ENCODE assay signal across 10 mouse cellular contexts in genomic region chr9:58310043-58310660, GRCm38 (mm10). TPM values are rescaled to one million over a fixed set of nuclear protein-coding genes. Genes with fewer than 3 reads are reported as not detected.
A peak's percentile ranks its signal among the peaks of the same experiment; 100 is the strongest.
DNase-seq lines count a peak whose midpoint lies in the region; ATAC-seq and TF ChIP-seq lines count a peak whose summit lies in the region.
"Had no signal": no experiment of that assay in that cellular context is flagged by ENCODE, and none has a peak within 500 bp of the region (broad histone marks: within the 10 kb centered on the region; RNA-seq: fewer than 3 reads in every experiment).

No protein-coding gene starts in this region.

- no peak for TF ChIP-seq POLR2A in kidney, adult 2 months (IDR thresholded peaks at IDR 0.05; ENCODE audit: low read depth, low read length)

- H3K27ac ChIP-seq in embryonic facial prominence, embryonic 12.5 days = no peak overlapping the region
- H3K27ac ChIP-seq in embryonic facial prominence, embryonic 10.5 days (replicated peaks) = no peak overlapping the region
- H3K27ac ChIP-seq in kidney, adult 2 months (ENCODE audit: insufficient read depth, low read depth, low read length) = no peak overlapping the region
- H3K27ac ChIP-seq in left cerebral cortex, adult 2 months = no peak overlapping the region
- H3K27ac ChIP-seq: liver, embryonic 12.5 days; neural tube, embryonic 15.5 days had no signal

- H3K4me1 ChIP-seq in embryonic facial prominence, embryonic 12.5 days = peaks cover 76% of the 10 kb centered on the region
- H3K4me1 ChIP-seq in embryonic facial prominence, embryonic 10.5 days = peaks cover 86% of the 10 kb centered on the region
- no peaks in the 10 kb centered on the region for H3K4me1 ChIP-seq in kidney, adult 2 months (ENCODE audit: control insufficient read depth, insufficient read depth, low read length)

- no peak for ATAC-seq in embryonic facial prominence, embryonic 12.5 days (ENCODE audit: insufficient number of reproducible peaks, insufficient read depth, low FRiP score, low TSS enrichment)
- ATAC-seq: liver, embryonic 12.5 days had no signal

- H3K4me3 ChIP-seq in embryonic facial prominence, embryonic 12.5 days = no peak overlapping the region
- no peak overlapping the region for H3K4me3 ChIP-seq in embryonic facial prominence, embryonic 10.5 days
- peak overlapping the region; percentile 15; the same call in 1 of the 2 replicates for H3K4me3 ChIP-seq in kidney, adult 2 months (ENCODE audit: insufficient read depth, low read depth, low read length)
- H3K4me3 ChIP-seq in left cerebral cortex, adult 2 months = no peak overlapping the region
- H3K4me3 ChIP-seq: liver, embryonic 12.5 days; neural tube, embryonic 15.5 days had no signal

- no peaks in the 10 kb centered on the region for H3K36me3 ChIP-seq in embryonic facial prominence, embryonic 12.5 days
- no peaks in the 10 kb centered on the region for H3K36me3 ChIP-seq in embryonic facial prominence, embryonic 10.5 days (replicated peaks)
- H3K36me3 ChIP-seq in kidney, adult 2 months (ENCODE audit: control insufficient read depth, insufficient read depth, low read length) = no peaks in the 10 kb centered on the region
- H3K36me3 ChIP-seq: liver, embryonic 12.5 days; neural tube, embryonic 15.5 days had no signal

- intact Hi-C loops in left cerebral cortex, adult 2 months (cut with DNase I) = no loop called here

- 75% methylated on average over 14 of the region's 14 CpGs for WGBS in embryonic facial prominence, embryonic 12.5 days
- 83% methylated on average over 14 of the region's 14 CpGs for WGBS in embryonic facial prominence, embryonic 10.5 days
- 79% methylated on average over 14 of the region's 14 CpGs for WGBS in kidney, adult 2 months

- H3K4me2 ChIP-seq in embryonic facial prominence, embryonic 12.5 days (replicated peaks) = peak overlapping the region; percentile 11; the same call in 1 of the 2 replicates
- H3K4me2 ChIP-seq: liver, embryonic 12.5 days; neural tube, embryonic 15.5 days had no signal

- H3K9ac ChIP-seq in embryonic facial prominence, embryonic 12.5 days = no peak overlapping the region
- H3K9ac ChIP-seq: liver, embryonic 12.5 days; neural tube, embryonic 15.5 days had no signal

- DNase-seq in embryonic facial prominence, embryonic 10.5 days (ENCODE audit: low spot score) = no peak
- DNase-seq in heart, adult 11 months = peak; percentile 98
- DNase-seq in kidney, adult 2 months = peak; percentile 63
- DNase-seq in lung, postnatal 25 days (ENCODE audit: low spot score) = peak; percentile 47
- no peak for DNase-seq in left cerebral cortex, adult 2 months (ENCODE audit: extremely low spot score in 1 of 2, low spot score in 2 of 2)
- DNase-seq in cerebellum, postnatal 25 days = no peak
- DNase-seq in layer of hippocampus, postnatal 36 days = no peak

- peaks cover 11% of the 10 kb centered on the region for H3K27me3 ChIP-seq in embryonic facial prominence, embryonic 12.5 days
- H3K27me3 ChIP-seq in embryonic facial prominence, embryonic 10.5 days (replicated peaks; ENCODE audit: low read depth, poor library complexity, severe bottlenecking) = peaks cover 51% of the 10 kb centered on the region
- no peaks in the 10 kb centered on the region for H3K27me3 ChIP-seq in kidney, adult 2 months (replicated peaks; ENCODE audit: control insufficient read depth, insufficient read depth, low read length)

- no peaks in the 10 kb centered on the region for H3K9me3 ChIP-seq in embryonic facial prominence, embryonic 12.5 days
- H3K9me3 ChIP-seq in embryonic facial prominence, embryonic 10.5 days = no peaks in the 10 kb centered on the region
- H3K9me3 ChIP-seq: liver, embryonic 12.5 days; neural tube, embryonic 15.5 days had no signal

- TF ChIP-seq CTCF in kidney, adult 2 months (conservative IDR thresholded peaks at IDR 0.05; ENCODE audit: insufficient read depth, insufficient read length, low read depth, low read length) = no peak
- no peak for TF ChIP-seq CTCF in left cerebral cortex, adult 2 months (IDR thresholded peaks at IDR 0.05)

RNA-seq across cellular contexts. Expression of gene Loxl1, which starts 2.8 kb away (rescaled TPM):
- polyA plus RNA-seq in embryonic facial prominence, embryonic 12.5 days (2016; fragmentation: Nextera tagmentation; extraction: Ambion mirVana) = 27.5 and 29.3 TPM in 2 replicates
- 7.0 and 11.9 TPM in 2 replicates for polyA plus RNA-seq in embryonic facial prominence, embryonic 10.5 days (2016; fragmentation: Nextera tagmentation; extraction: Ambion mirVana)
- polyA plus RNA-seq in kidney, adult 2 months (2012; rRNA removed) = 32.3 and 41.8 TPM in 2 replicates
- 1 to 10 TPM; 2.1 to 2.2 TPM for total RNA-seq in left cerebral cortex, adult 2 months (2021)
- total RNA-seq in layer of hippocampus, postnatal 36 days (2021) = 1 to 10 TPM; 3.5 to 3.9 TPM

RNA-seq across cellular contexts. Expression of gene Stoml1, which starts 57.2 kb away (rescaled TPM):
- 40.9 and 44.2 TPM in 2 replicates for polyA plus RNA-seq in embryonic facial prominence, embryonic 12.5 days (2016; fragmentation: Nextera tagmentation; extraction: Ambion mirVana)
- polyA plus RNA-seq in embryonic facial prominence, embryonic 10.5 days (2016; fragmentation: Nextera tagmentation; extraction: Ambion mirVana) = 28.4 and 30.2 TPM in 2 replicates
- polyA plus RNA-seq in kidney, adult 2 months (2012; rRNA removed) = 32.5 and 32.6 TPM in 2 replicates
- total RNA-seq in left cerebral cortex, adult 2 months (2021) = 10 to 100 TPM; 66.5 to 72.6 TPM
- total RNA-seq in layer of hippocampus, postnatal 36 days (2021) = 10 to 100 TPM; 71.3 to 79.0 TPM

Comparison
In these comparisons a context has a peak if more than half of its experiments do, and no peak if none do; other contexts are left out.
1. DNase-seq: peak in heart, adult 11 months (single experiment), kidney, adult 2 months (single experiment) and lung, postnatal 25 days (single experiment); none in embryonic facial prominence, embryonic 10.5 days (single experiment), left cerebral cortex, adult 2 months (0 of 2), cerebellum, postnatal 25 days (0 of 2) and layer of hippocampus, postnatal 36 days (0 of 2).